Mouse (Mus musculus) forebrain, embryonic 14.5 days (tissue): ENCODE measurements at regions not wholly inside any gene's neighbourhood (a gene's known extent, or its start where the extent isn't known, plus 50 kb on each side); places are given as distances from the start of the nearest gene placed in this dataset.

Experiments used
- ATAC-seq: fragments of 200-750 bp; cut with Nextera tagmentation; 2 replicates; pipeline ENCODE4 v1.8.0; 2017; ENCODE audit warnings: mild to moderate bottlenecking, moderate library complexity
- DNase-seq: peaks from one replicate; pipeline ENCODE4 v3.0.0-alpha.2; 2015; ENCODE audit warnings: low spot score
- H3K27ac ChIP-seq: fragments of 300-500 bp; sonication (generic); 2 replicates; pipeline ENCODE4 v1.5.1; 2014; ENCODE audit warnings: low read depth, mild to moderate bottlenecking, control low read depth, low read length, moderate library complexity
- H3K27me3 ChIP-seq: fragments of 300-500 bp; sonication (generic); replicated peaks from 2 replicates; pipeline ENCODE4 v1.6.1; 2014; ENCODE audit warnings: low read length, control low read depth, mixed read lengths; ENCODE audit not compliant: control insufficient read depth, insufficient read depth
- H3K36me3 ChIP-seq: fragments of 300-500 bp; sonication (generic); 2 replicates; pipeline ENCODE4 v1.6.1; 2014; ENCODE audit warnings: low read length, control low read depth; ENCODE audit not compliant: control insufficient read depth, insufficient read depth
- H3K4me1 ChIP-seq: fragments of 300-500 bp; sonication (generic); 2 replicates; pipeline ENCODE4 v1.6.1; 2014; ENCODE audit warnings: antibody characterized with exemption, low read length, control low read depth; ENCODE audit not compliant: control insufficient read depth, insufficient read depth
- H3K4me2 ChIP-seq: fragments of 300-500 bp; sonication (generic); 2 replicates; pipeline ENCODE4 v1.6.1; 2014; ENCODE audit warnings: mild to moderate bottlenecking, control low read depth, low read length
- H3K4me3 ChIP-seq: fragments of 300-500 bp; sonication (generic); 2 replicates; pipeline ENCODE4 v1.5.1; 2014; ENCODE audit warnings: low read depth, low read length, control low read depth
- H3K9ac ChIP-seq: fragments of 300-500 bp; sonication (generic); 2 replicates; pipeline ENCODE4 v1.6.1; 2014; ENCODE audit warnings: mild to moderate bottlenecking, low read length, control low read depth, moderate library complexity
- H3K9me3 ChIP-seq: fragments of 300-500 bp; sonication (generic); replicated peaks from 2 replicates; pipeline ENCODE4 v1.6.1; 2016; ENCODE audit warnings: low read length, control low read depth, mixed read lengths; ENCODE audit not compliant: control insufficient read depth
- WGBS: fragments of 180-500 bp; shearing (Covaris S2); extraction: QIAGEN DNeasy Blood & Tissue Kit; methylation state at CpG from one replicate; pipeline ENCODE4 v1.1.7; 2014; 5-methylcytosine and 5-hydroxymethylcytosine counted together

DNA sequence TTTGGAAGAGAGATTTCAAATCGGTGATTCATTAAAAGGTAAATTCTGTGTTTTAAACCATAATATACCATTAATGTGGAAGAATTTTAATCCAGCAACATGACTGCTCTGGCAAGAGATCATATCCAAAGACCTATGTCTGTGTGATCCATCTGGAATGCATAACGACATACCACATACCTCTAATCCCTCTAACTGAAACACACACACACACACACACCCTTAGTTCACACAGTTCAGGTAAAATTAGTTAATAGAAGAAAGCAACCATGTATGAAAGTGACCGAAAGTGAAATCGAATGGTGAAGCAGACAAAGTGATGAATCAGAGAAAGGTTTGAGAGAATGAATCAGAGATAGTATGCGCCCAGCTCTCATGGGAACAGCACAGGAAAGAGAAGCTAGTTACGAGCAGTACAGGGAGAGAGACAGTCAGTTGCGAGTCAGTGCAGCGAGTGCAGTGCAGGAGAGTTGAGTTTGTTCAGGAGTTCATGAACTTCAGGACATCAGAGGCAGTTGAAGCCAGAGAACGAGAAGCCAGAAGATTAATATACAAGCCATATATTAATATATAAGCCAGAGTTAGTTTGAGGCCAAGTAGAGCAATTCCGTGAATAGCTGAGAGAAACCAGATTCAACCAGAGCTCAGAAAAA, 213.0 kb upstream of the Celf2 start:
- Histone ChIP-seq H3K4me1 (no peaks in the 10 kb centered on the region), H3K9me3 (no peaks in the 10 kb centered on the region), H3K36me3 (no peaks in the 10 kb centered on the region), H3K9ac (no peak overlapping the region), H3K27me3 (no peaks in the 10 kb centered on the region), H3K27ac (no peak overlapping the region), H3K4me3 (no peak overlapping the region), H3K4me2 (no peak overlapping the region)
- no peak for ATAC-seq
- DNase-seq, result no peak
- WGBS, result 88% methylated on average over 10 of the region's 10 CpGs

DNA sequence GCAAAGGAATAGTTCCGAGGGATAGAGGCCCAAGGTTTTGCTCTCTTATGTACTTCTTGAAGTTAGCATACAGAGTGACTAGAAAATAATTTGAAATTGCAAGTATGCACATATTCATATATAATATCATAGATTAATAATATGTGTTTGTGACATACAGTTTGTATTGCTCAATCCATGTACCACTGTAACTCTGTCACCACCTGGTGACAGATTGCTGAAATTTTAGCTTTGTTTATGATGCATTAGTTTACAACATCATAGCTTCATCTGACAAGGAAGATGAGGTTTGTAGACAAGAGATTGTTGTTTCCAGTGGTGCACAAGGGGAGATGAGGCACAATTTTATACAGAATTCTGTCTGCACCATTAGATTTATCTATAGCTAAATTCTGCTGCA, 201.7 kb upstream of the Celf2 start:
- Histone ChIP-seq H3K27ac (no peak overlapping the region), H3K36me3 (no peaks in the 10 kb centered on the region), H3K27me3 (no peaks in the 10 kb centered on the region), H3K9ac (no peak overlapping the region), H3K9me3 (no peaks in the 10 kb centered on the region), H3K4me3 (no peak overlapping the region), H3K4me1 (no peaks in the 10 kb centered on the region), H3K4me2 (no peak overlapping the region)
- DNase-seq (peak; percentile 56), ATAC-seq (no peak)
- 70% methylated on average over 1 of the region's 1 CpGs for WGBS

- DNase-seq (peak; percentile 48), ATAC-seq (peak; percentile 40)
- Histone ChIP-seq H3K9ac (no peak overlapping the region), H3K4me2 (no peak overlapping the region), H3K9me3 (no peaks in the 10 kb centered on the region), H3K4me1 (no peaks in the 10 kb centered on the region), H3K27me3 (no peaks in the 10 kb centered on the region), H3K27ac (no peak overlapping the region), H3K36me3 (no peaks in the 10 kb centered on the region), H3K4me3 (no peak overlapping the region)
- 55% methylated on average over 1 of the region's 1 CpGs for WGBS
Observed at GRCm38 (mm10) chr2:7710476-7710875, 201.1 kb upstream of the Celf2 start.

- DNase-seq (no peak), ATAC-seq (no peak)
- Histone ChIP-seq H3K27me3 (no peaks in the 10 kb centered on the region), H3K4me3 (no peak overlapping the region), H3K4me1 (no peaks in the 10 kb centered on the region), H3K27ac (no peak overlapping the region), H3K36me3 (no peaks in the 10 kb centered on the region), H3K9ac (no peak overlapping the region), H3K9me3 (no peaks in the 10 kb centered on the region), H3K4me2 (no peak overlapping the region)
- WGBS, result 96% methylated on average over 1 of the region's 1 CpGs
Observed at GRCm38 (mm10) chr2:7683355-7683754, 174.0 kb upstream of the Celf2 start.

DNA sequence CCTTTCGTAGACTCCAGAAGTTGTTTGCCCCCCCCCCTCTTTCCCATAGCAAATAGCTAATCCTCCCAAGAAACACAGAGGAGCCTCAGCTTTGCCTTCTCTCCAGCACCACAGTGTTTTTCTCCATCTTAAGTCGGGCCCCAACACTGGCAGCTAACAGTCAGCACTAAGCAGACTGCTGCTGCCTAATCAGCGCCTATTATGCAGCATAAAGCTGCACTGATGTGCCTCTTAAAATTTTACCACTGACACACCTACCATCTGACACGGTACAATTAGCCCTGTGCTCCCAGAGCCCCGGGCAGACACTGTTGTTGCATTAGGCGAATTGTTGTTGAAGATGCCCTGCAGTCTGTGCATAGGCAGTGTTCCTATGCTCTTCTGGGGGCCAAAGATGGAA, 131.5 kb upstream of the Celf2 start:
- ATAC-seq, result peak; percentile 78
- WGBS, result 41% methylated on average over 6 of the region's 6 CpGs
- no peaks in the 10 kb centered on the region for H3K4me1 ChIP-seq
- H3K27me3 ChIP-seq, result no peaks in the 10 kb centered on the region
- H3K36me3 ChIP-seq, result no peaks in the 10 kb centered on the region
- no peak overlapping the region for H3K4me3 ChIP-seq
- H3K4me2 ChIP-seq, result no peak overlapping the region
- DNase-seq, result peak; percentile 46
- H3K9ac ChIP-seq, result no peak overlapping the region
- H3K9me3 ChIP-seq, result no peaks in the 10 kb centered on the region
- H3K27ac ChIP-seq, result peak overlapping the region; percentile 17

DNA sequence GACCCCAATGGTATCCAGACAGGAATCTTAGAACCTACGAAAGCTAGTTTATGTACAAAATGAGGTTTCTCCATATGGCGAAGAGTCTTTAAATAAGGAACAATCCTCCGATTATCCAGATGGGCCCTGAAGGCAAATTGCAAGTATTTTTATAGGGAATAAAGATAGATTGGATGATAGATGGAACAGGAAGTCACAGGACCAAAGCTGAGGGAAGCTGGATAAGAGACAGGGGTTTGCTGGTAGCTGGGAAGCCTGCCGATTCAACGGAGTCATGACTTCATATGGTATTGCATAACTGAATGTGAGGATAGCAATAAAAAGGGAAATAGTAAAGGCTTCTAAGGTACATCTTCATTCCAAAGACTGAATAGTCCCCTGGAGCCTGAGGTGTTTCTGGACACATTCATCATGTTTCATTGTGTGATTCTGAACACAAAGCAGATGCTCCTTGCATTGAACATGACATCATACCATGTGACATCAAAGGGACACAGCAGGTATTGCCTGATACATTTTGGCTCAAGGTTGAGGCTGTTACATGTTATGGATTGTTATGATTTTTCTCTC, 113.4 kb upstream of the Celf2 start:
- Histone ChIP-seq H3K36me3 (no peaks in the 10 kb centered on the region), H3K4me2 (no peak overlapping the region), H3K27ac (no peak overlapping the region), H3K9ac (no peak overlapping the region), H3K27me3 (no peaks in the 10 kb centered on the region), H3K4me1 (no peaks in the 10 kb centered on the region), H3K4me3 (no peak overlapping the region), H3K9me3 (no peaks in the 10 kb centered on the region)
- DNase-seq (no peak), ATAC-seq (no peak)
- WGBS, result 93% methylated on average over 5 of the region's 5 CpGs

DNA sequence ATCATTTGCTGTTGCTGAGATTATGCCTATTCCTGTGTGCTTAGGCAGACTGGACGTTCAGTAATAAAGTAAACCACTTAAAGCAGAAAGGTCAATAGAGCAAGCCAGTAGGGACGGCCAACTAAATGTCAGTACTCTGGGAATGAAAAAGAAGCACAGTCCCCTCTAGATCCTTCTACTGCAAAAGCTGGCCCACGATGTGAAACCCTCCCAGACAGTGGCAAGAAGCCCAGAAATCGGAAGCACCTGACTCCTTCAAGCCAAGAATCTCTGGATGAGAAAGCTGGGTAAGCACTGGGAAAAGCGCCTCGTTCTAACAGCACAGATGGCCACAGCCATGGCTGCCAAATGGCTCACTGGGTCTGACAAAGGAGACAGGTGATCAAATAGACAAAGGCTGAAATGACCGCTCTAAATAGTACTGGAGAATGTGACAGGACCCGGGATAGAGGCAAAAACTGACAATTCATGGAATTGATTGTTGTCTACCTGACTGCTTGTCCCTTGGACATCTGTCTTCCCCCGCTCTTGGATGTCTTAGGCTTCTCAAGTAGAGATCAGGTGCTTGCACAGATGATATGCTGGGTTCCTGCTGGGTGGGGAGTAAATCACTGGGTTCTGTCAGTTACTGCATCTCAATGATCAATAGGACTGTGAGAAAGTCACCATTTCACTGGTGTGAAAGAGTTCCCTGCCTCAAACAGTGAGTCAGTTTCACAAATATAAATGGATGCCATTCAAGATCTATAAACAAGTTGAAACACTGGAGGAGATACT, 110.7 kb upstream of the Celf2 start:
- peak overlapping the region; percentile 46; the same call in 1 of the 2 replicates for H3K27ac ChIP-seq

DNA sequence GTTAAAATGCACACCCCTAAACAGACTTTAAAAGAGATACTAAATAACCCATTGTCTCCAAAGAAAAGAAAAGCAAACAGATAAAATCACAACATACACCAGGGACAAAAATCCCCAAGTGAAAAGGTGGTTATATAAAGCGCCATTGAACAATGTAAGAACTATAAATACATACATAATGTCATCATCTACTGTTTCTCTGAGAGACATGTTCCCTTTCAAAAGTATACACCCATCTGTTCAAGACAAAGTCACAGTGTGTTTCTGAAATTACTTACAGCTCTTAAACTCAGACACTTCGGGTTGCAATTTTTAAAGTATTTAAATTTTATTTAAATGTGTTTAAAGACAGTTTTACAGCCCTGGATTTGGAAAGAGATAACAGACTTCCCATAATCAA, 68.8 kb upstream of the Celf2 start:
- ATAC-seq, result no peak
- Histone ChIP-seq H3K4me2 (no peak overlapping the region), H3K36me3 (no peaks in the 10 kb centered on the region), H3K4me1 (no peaks in the 10 kb centered on the region), H3K4me3 (no peak overlapping the region), H3K27me3 (no peaks in the 10 kb centered on the region), H3K9ac (no peak overlapping the region), H3K27ac (no peak overlapping the region), H3K9me3 (no peaks in the 10 kb centered on the region)
- peak; percentile 8 for DNase-seq
- 90% methylated on average over 2 of the region's 2 CpGs for WGBS

More for the DNA sequence above, 110.7 kb upstream of the Celf2 start:
- Histone ChIP-seq H3K36me3 (no peaks in the 10 kb centered on the region), H3K9me3 (no peaks in the 10 kb centered on the region), H3K27me3 (no peaks in the 10 kb centered on the region), H3K4me1 (no peaks in the 10 kb centered on the region), H3K4me3 (no peak overlapping the region), H3K9ac (no peak overlapping the region), H3K4me2 (no peak overlapping the region)
- peak; percentile 83 for DNase-seq
- 66% methylated on average over 9 of the region's 9 CpGs for WGBS
- ATAC-seq, result peak; percentile 82
